Mouse (Mus musculus): ENCODE data around the gene Fam181a.

GRCm38 (mm10) chr12:103328448-103329191 is 17.8 kb downstream of the Fam181a start:
- no peak for TF ChIP-seq POLR2A (IDR thresholded peaks at IDR 0.05; ENCODE audit: insufficient read depth, low read length)
- no peak for TF ChIP-seq CTCF (IDR thresholded peaks at IDR 0.05; ENCODE audit: low read depth, low read length)
